Mouse (Mus musculus) limb, embryonic 10.5 days (tissue): ENCODE data around the gene Cpe. TPM values are rescaled to one million over a fixed set of nuclear protein-coding genes. Genes with fewer than 3 reads are reported as not detected.

Source experiments
- DNase-seq: peaks from one replicate; pipeline ENCODE4 v3.0.0-alpha.2; 2017; ENCODE audit warnings: low spot score
- H3K27ac ChIP-seq: fragments of 300-500 bp; sonication (generic); 2 replicates; pipeline ENCODE4 v1.5.1; 2016; ENCODE audit warnings: mild to moderate bottlenecking
- H3K27me3 ChIP-seq: fragments of 300-500 bp; sonication (generic); 2 replicates; pipeline ENCODE4 v1.6.1; 2016; ENCODE audit warnings: low read depth, mild to moderate bottlenecking; ENCODE audit not compliant: poor library complexity, severe bottlenecking
- H3K36me3 ChIP-seq: fragments of 300-500 bp; sonication (generic); 2 replicates; pipeline ENCODE4 v1.6.1; 2016; ENCODE audit warnings: mild to moderate bottlenecking, moderate library complexity
- H3K4me1 ChIP-seq: fragments of 300-500 bp; sonication (generic); 2 replicates; pipeline ENCODE4 v1.6.1; 2016
- H3K4me3 ChIP-seq: fragments of 300-500 bp; sonication (generic); 2 replicates; pipeline ENCODE4 v1.5.1; 2016; ENCODE audit warnings: mild to moderate bottlenecking, moderate library complexity
- H3K9me3 ChIP-seq: fragments of 300-500 bp; sonication (generic); replicated peaks from 2 replicates; pipeline ENCODE4 v1.6.1; 2016; ENCODE audit warnings: mild to moderate bottlenecking
- WGBS: fragments of 180-500 bp; shearing (Covaris S2); methylation state at CpG from one replicate; pipeline ENCODE4 v1.1.7; 2016; 5-methylcytosine and 5-hydroxymethylcytosine counted together
- polyA plus RNA-seq: library from polyadenylated mRNA; unstranded; fragments of >200 nt; fragmentation: Nextera tagmentation; extraction: Ambion mirVana; gene quantifications from 2 replicates; pipeline ENCODE4 v1.2.1, GENCODE M21; 2016

The Cpe gene
- polyA plus RNA-seq = 53.3 and 76.0 TPM in 2 replicates

GRCm38 (mm10) chr8:64692651-64693201 lies at the start of gene Cpe:
TSS of gene Cpe (minus strand) at chr8:64693054.
- H3K4me3 ChIP-seq = peak within 1 kb of the TSS; percentile 79
- H3K27me3 ChIP-seq = peaks cover 16% of the 10 kb centered on the region
- under 1% methylated on average over 46 of the region's 54 CpGs for WGBS
- no peaks in the 10 kb centered on the region for H3K9me3 ChIP-seq
- peak; percentile 90 for DNase-seq
- H3K36me3 ChIP-seq = no peaks in the 10 kb centered on the region
- peak within 1 kb of the TSS; percentile 96 for H3K27ac ChIP-seq
- H3K4me1 ChIP-seq = peaks cover 7% of the 10 kb centered on the region; the same call in 1 of the 2 replicates

DNA sequence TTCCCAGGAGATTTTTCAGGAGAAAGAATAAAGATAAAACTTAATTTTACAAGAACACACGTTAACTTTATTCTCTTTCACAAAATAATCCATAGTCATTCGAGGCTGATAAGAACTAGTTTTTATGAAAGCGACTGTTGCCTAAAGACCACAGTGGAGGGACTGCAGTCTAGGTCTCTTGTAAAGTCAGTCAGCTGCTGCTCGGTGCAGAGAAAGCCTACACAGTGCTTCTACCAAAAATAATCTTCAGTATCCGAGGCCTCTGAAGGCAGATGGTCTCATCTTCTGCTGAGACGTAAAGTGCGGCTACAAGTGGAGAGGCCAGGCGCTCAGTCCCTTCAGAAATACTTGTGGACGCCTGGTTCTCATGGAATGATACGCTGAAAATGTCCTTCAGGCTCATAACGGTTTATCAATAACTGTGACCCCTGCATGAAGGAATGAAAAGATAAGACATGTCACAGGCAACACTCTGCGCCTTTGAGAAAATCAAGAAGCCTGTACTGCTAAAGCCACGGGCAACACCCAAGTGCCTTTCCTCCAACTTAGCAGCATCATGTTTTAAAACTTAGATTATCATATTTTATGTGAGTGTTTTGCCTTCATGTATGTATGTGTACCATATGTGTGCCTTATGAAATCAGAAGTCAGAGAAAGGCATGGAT lies 47.8 kb upstream of the Cpe start:
- Histone ChIP-seq H3K36me3 (peaks cover 6% of the 10 kb centered on the region; the same call in 1 of the 2 replicates), H3K4me1 (no peaks in the 10 kb centered on the region), H3K27me3 (no peaks in the 10 kb centered on the region), H3K4me3 (no peak overlapping the region), H3K9me3 (no peaks in the 10 kb centered on the region), H3K27ac (no peak overlapping the region)
- no peak for DNase-seq
- 93% methylated on average over 13 of the region's 13 CpGs for WGBS

- Histone ChIP-seq H3K27ac (no peak overlapping the region), H3K27me3 (no peaks in the 10 kb centered on the region), H3K4me3 (no peak overlapping the region), H3K36me3 (peaks cover 6% of the 10 kb centered on the region; the same call in 1 of the 2 replicates), H3K4me1 (no peaks in the 10 kb centered on the region), H3K9me3 (no peaks in the 10 kb centered on the region)
- WGBS = 91% methylated on average over 1 of the region's 1 CpGs
- no peak for DNase-seq
Measured at GRCm38 (mm10) chr8:64738916-64739315, 46.1 kb upstream of the Cpe start.

GRCm38 (mm10) chr8:64736767-64737323 lies 44.0 kb upstream of the Cpe start:
- peaks cover 3% of the 10 kb centered on the region; the same call in 1 of the 2 replicates for H3K36me3 ChIP-seq
- no peak for DNase-seq
- no peak overlapping the region for H3K27ac ChIP-seq
- WGBS = 92% methylated on average over 3 of the region's 3 CpGs
- H3K4me1 ChIP-seq = peaks cover 10% of the 10 kb centered on the region; the same call in 1 of the 2 replicates
- no peaks in the 10 kb centered on the region for H3K9me3 ChIP-seq
- H3K27me3 ChIP-seq = no peaks in the 10 kb centered on the region
- H3K4me3 ChIP-seq = no peak overlapping the region

- no peak for DNase-seq
- 92% methylated on average over 8 of the region's 8 CpGs for WGBS
- Histone ChIP-seq H3K27ac (peak overlapping the region; percentile 54; the same call in 1 of the 2 replicates), H3K9me3 (no peaks in the 10 kb centered on the region), H3K4me3 (no peak overlapping the region), H3K27me3 (no peaks in the 10 kb centered on the region), H3K4me1 (peaks cover 11% of the 10 kb centered on the region; the same call in 1 of the 2 replicates), H3K36me3 (peaks cover 11% of the 10 kb centered on the region)
Measured at GRCm38 (mm10) chr8:64735161-64735560, 42.3 kb upstream of the Cpe start.

GRCm38 (mm10) chr8:64733271-64733943 lies 40.6 kb upstream of the Cpe start, which contains the start of gene Msmo1:
TSS of gene Msmo1 (minus strand) at chr8:64733792.
- Histone ChIP-seq H3K36me3 (peaks cover 28% of the 10 kb centered on the region), H3K27ac (peak within 1 kb of the TSS; percentile 88), H3K9me3 (no peaks in the 10 kb centered on the region), H3K4me1 (peaks cover 11% of the 10 kb centered on the region; the same call in 1 of the 2 replicates), H3K4me3 (peak within 1 kb of the TSS; percentile 86), H3K27me3 (no peaks in the 10 kb centered on the region)
- peak; percentile 92 for DNase-seq
- WGBS = under 1% methylated on average over 60 of the region's 60 CpGs

- Histone ChIP-seq H3K4me3 (peak overlapping the region; percentile 86), H3K4me1 (peaks cover 11% of the 10 kb centered on the region; the same call in 1 of the 2 replicates), H3K27me3 (no peaks in the 10 kb centered on the region), H3K36me3 (peaks cover 36% of the 10 kb centered on the region), H3K9me3 (no peaks in the 10 kb centered on the region), H3K27ac (peak overlapping the region; percentile 88)
- DNase-seq = no peak
- 24% methylated on average over 9 of the region's 9 CpGs for WGBS
Measured at GRCm38 (mm10) chr8:64732596-64732995, 39.7 kb upstream of the Cpe start.

GRCm38 (mm10) chr8:64728156-64728555 lies 35.3 kb upstream of the Cpe start:
- no peak for DNase-seq
- H3K27ac ChIP-seq = no peak overlapping the region
- H3K4me3 ChIP-seq = no peak overlapping the region
- no peaks in the 10 kb centered on the region for H3K9me3 ChIP-seq
- H3K36me3 ChIP-seq = peaks cover 80% of the 10 kb centered on the region
- no peaks in the 10 kb centered on the region for H3K27me3 ChIP-seq
- 92% methylated on average over 7 of the region's 7 CpGs for WGBS
- peaks cover 9% of the 10 kb centered on the region; the same call in 1 of the 2 replicates for H3K4me1 ChIP-seq

GRCm38 (mm10) chr8:64726190-64726695 lies 33.4 kb upstream of the Cpe start:
- Histone ChIP-seq H3K27ac (no peak overlapping the region), H3K9me3 (no peaks in the 10 kb centered on the region), H3K27me3 (no peaks in the 10 kb centered on the region), H3K4me1 (no peaks in the 10 kb centered on the region), H3K36me3 (peaks cover 98% of the 10 kb centered on the region), H3K4me3 (no peak overlapping the region)
- 88% methylated on average over 4 of the region's 4 CpGs for WGBS
- no peak for DNase-seq

- Histone ChIP-seq H3K27ac (no peak overlapping the region), H3K27me3 (no peaks in the 10 kb centered on the region), H3K4me1 (no peaks in the 10 kb centered on the region), H3K36me3 (peaks cover 99% of the 10 kb centered on the region), H3K9me3 (no peaks in the 10 kb centered on the region), H3K4me3 (no peak overlapping the region)
- no peak for DNase-seq
- WGBS = 98% methylated on average over 2 of the region's 2 CpGs
Measured at GRCm38 (mm10) chr8:64723206-64723605, 30.4 kb upstream of the Cpe start.

GRCm38 (mm10) chr8:64717868-64718267 lies 25.0 kb upstream of the Cpe start:
- Histone ChIP-seq H3K4me3 (no peak overlapping the region), H3K4me1 (no peaks in the 10 kb centered on the region), H3K9me3 (no peaks in the 10 kb centered on the region), H3K27ac (no peak overlapping the region), H3K36me3 (peaks cover 73% of the 10 kb centered on the region), H3K27me3 (no peaks in the 10 kb centered on the region)
- no peak for DNase-seq
- WGBS = 86% methylated on average over 7 of the region's 7 CpGs

GRCm38 (mm10) chr8:64712499-64712898 lies 19.6 kb upstream of the Cpe start:
- 88% methylated on average over 7 of the region's 7 CpGs for WGBS

More at GRCm38 (mm10) chr8:64712499-64712898, 19.6 kb upstream of the Cpe start:
- H3K9me3 ChIP-seq = no peaks in the 10 kb centered on the region
- no peak overlapping the region for H3K27ac ChIP-seq
- no peaks in the 10 kb centered on the region for H3K27me3 ChIP-seq
- no peaks in the 10 kb centered on the region for H3K4me1 ChIP-seq
- H3K4me3 ChIP-seq = no peak overlapping the region
- DNase-seq = no peak
- H3K36me3 ChIP-seq = peaks cover 20% of the 10 kb centered on the region
